Mouse (Mus musculus) midbrain, embryonic 12.5 days (tissue): Measurements from ENCODE around the gene Slc46a3. TPM values are rescaled to one million over a fixed set of nuclear protein-coding genes. Genes with fewer than 3 reads are reported as not detected.
"Not testable (repeated sequence)": the region's sequence is repeated elsewhere in the genome, so short reads cannot be mapped to it uniquely, and the experiment has no call there.

Source experiments
- ATAC-seq: fragments of 200-750 bp; cut with Nextera tagmentation; 2 replicates; pipeline ENCODE4 v1.8.0; 2017; ENCODE audit warnings: low read depth, moderate TSS enrichment, moderate library complexity; ENCODE audit not compliant: low FRiP score
- H3K27ac ChIP-seq: fragments of 300-500 bp; sonication (generic); replicated peaks from 2 replicates; pipeline ENCODE4 v1.5.1; 2016; ENCODE audit warnings: mild to moderate bottlenecking
- H3K27me3 ChIP-seq: fragments of 300-500 bp; sonication (generic); 2 replicates; pipeline ENCODE4 v1.6.1; 2016; ENCODE audit warnings: mild to moderate bottlenecking
- H3K36me3 ChIP-seq: fragments of 300-500 bp; sonication (generic); 2 replicates; pipeline ENCODE4 v1.6.1; 2016
- H3K4me1 ChIP-seq: fragments of 300-500 bp; sonication (generic); 2 replicates; pipeline ENCODE4 v1.6.1; 2016
- H3K4me2 ChIP-seq: fragments of 300-500 bp; sonication (generic); replicated peaks from 2 replicates; pipeline ENCODE4 v1.6.1; 2016; ENCODE audit warnings: mild to moderate bottlenecking, moderate library complexity
- H3K4me3 ChIP-seq: fragments of 300-500 bp; sonication (generic); 2 replicates; pipeline ENCODE4 v1.5.1; 2016; ENCODE audit warnings: mild to moderate bottlenecking
- H3K9ac ChIP-seq: fragments of 300-500 bp; sonication (generic); replicated peaks from 2 replicates; pipeline ENCODE4 v1.6.1; 2016; ENCODE audit warnings: mild to moderate bottlenecking, moderate library complexity
- H3K9me3 ChIP-seq: fragments of 300-500 bp; sonication (generic); 2 replicates; pipeline ENCODE4 v1.6.1; 2016; ENCODE audit warnings: mild to moderate bottlenecking
- WGBS: fragments of 180-500 bp; shearing (Covaris S2); methylation state at CpG from one replicate; pipeline ENCODE4 v1.1.7; 2016; 5-methylcytosine and 5-hydroxymethylcytosine counted together
- polyA plus RNA-seq: library from polyadenylated mRNA; unstranded; fragments of >200 nt; fragmentation: Nextera tagmentation; extraction: Ambion mirVana; gene quantifications from 2 replicates; pipeline ENCODE4 v1.2.1, GENCODE M21; 2016

Slc46a3 gene
- polyA plus RNA-seq, 1 experiment from 2014 or later = 6.4 TPM

DNA sequence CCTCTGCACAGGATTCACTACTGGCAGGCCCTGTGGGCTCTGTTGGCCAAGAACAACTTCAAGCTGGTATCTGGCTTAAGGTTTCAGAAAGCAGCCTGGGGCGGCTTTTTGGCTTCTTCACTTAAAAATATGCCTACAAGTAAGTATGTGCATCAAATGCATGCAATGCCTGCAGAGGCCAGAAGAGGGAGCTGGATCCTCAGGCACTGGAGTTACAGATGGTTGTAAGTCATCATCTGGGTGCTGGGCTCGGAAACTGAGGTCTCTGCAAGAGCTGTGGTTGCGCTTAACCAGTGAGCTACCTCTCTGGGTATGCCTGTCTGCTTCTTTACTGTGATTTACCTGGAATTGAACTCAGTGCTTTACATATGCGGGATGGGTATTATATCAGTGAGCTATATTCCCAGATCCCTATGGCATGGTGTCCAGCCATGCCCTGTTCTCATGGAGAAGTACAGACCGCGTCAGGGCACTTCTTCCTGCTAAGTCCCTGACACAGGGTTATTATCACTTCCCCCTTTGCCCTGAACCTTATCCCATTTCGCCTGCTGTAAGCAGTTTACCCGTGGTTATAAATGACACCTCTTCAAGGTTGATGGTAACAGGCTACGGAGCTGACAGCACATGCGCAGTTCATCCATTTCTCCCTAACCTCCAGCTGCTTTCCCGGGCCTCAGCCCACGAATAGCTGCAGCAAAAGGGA is 16.3 kb upstream of the Slc46a3 start:
- no peak overlapping the region for H3K9ac ChIP-seq
- no peak for ATAC-seq
- no peak overlapping the region for H3K4me2 ChIP-seq
- no peaks in the 10 kb centered on the region for H3K9me3 ChIP-seq
- no peak overlapping the region for H3K27ac ChIP-seq
- no peaks in the 10 kb centered on the region for H3K36me3 ChIP-seq
- no peaks in the 10 kb centered on the region for H3K27me3 ChIP-seq
- no peaks in the 10 kb centered on the region for H3K4me1 ChIP-seq
- H3K4me3 ChIP-seq = no peak overlapping the region
- 84% methylated on average over 12 of the region's 12 CpGs for WGBS

- H3K36me3 ChIP-seq = no peaks in the 10 kb centered on the region
- no peaks in the 10 kb centered on the region for H3K9me3 ChIP-seq
- no peaks in the 10 kb centered on the region for H3K4me1 ChIP-seq
- no peak overlapping the region for H3K4me3 ChIP-seq
- H3K27me3 ChIP-seq = no peaks in the 10 kb centered on the region
- H3K27ac ChIP-seq = no peak overlapping the region
- 88% methylated on average over 8 of the region's 8 CpGs for WGBS
- H3K9ac ChIP-seq = no peak overlapping the region
- H3K4me2 ChIP-seq = no peak overlapping the region
- no peak for ATAC-seq
Observed at GRCm38 (mm10) chr5:147907851-147908250, 13.2 kb upstream of the Slc46a3 start.

DNA sequence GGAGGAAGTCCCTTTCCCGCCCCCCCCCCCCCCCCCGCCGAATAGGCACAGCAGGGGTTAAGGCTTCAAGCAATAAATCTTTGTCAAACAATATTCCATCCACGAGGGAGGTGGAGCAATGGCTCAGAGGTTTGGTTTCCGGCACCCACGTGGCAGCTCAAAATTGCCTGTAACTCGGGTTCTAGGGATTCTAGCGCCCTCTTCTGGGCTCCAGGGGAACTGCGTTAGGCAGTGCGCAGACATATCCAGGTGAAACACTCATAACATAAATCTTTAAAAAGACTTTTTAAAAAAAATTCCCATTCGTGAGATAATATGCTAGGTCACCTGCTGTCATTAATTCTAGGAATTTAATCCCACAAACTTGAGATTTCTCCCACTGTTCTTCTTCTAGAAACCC is 12.5 kb upstream of the Slc46a3 start:
- ATAC-seq = no peak
- H3K36me3 ChIP-seq = no peaks in the 10 kb centered on the region

GRCm38 (mm10) chr5:147903166-147903565 is 8.6 kb upstream of the Slc46a3 start:
- Histone ChIP-seq H3K4me3 (no peak overlapping the region), H3K4me1 (no peaks in the 10 kb centered on the region), H3K27ac (no peak overlapping the region), H3K36me3 (no peaks in the 10 kb centered on the region), H3K27me3 (no peaks in the 10 kb centered on the region), H3K9me3 (no peaks in the 10 kb centered on the region), H3K4me2 (no peak overlapping the region), H3K9ac (no peak overlapping the region)
- 85% methylated on average over 9 of the region's 9 CpGs for WGBS
- no peak for ATAC-seq

More for the DNA sequence above, 12.5 kb upstream of the Slc46a3 start:
- Histone ChIP-seq H3K27me3 (no peaks in the 10 kb centered on the region), H3K9me3 (no peaks in the 10 kb centered on the region), H3K27ac (no peak overlapping the region), H3K4me2 (no peak overlapping the region), H3K4me3 (no peak overlapping the region), H3K4me1 (no peaks in the 10 kb centered on the region), H3K9ac (no peak overlapping the region)
- 63% methylated on average over 9 of the region's 11 CpGs for WGBS

DNA sequence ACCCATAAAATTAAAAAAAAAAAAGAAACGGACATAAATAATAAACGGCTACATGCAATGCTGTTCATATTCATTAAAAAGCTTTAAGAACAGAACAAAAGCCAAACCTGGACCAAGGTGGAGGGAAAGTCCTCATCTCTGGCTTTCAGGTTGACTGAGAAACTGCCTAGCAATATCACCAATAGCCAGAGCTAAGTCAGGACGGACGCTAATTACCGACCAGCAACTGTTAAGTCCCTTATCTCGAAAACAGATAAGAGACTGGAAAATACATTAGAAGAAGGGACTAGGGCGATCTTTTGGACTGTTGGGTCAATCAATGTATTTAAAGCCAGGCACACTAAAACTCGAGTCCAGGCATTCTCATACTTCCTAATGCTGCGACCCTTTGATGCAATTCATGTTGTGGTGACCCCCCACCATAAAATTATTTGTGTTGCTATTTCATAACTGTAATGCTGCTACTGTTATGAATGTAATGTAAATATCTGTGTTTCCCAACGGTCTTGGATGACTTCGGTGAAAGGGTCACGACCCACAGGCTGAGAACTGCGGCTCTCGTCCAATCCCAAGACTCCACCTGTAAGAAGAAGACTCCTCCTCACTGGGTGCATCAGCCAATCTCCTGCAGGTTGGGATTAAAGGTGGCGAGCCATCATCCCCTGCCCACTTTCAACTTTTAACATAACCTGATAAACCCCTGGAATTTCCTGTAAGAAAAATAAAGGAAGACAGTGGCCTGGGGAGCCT is 7.6 kb upstream of the Slc46a3 start:
- Histone ChIP-seq H3K9me3 (no peaks in the 10 kb centered on the region), H3K27me3 (0 out of 2 replicates have a peak, but pooled peaks cover 5% of the 10 kb centered on the region), H3K9ac (no peak overlapping the region), H3K27ac (no peak overlapping the region), H3K36me3 (no peaks in the 10 kb centered on the region), H3K4me2 (no peak overlapping the region), H3K4me3 (no peak overlapping the region), H3K4me1 (no peaks in the 10 kb centered on the region)
- 91% methylated on average over 15 of the region's 15 CpGs for WGBS
- ATAC-seq = no peak

GRCm38 (mm10) chr5:147898968-147899549 is 4.4 kb upstream of the Slc46a3 start:
- WGBS = 67% methylated on average over 4 of the region's 4 CpGs
- Histone ChIP-seq H3K4me3 (no peak overlapping the region), H3K9me3 (no peaks in the 10 kb centered on the region), H3K4me1 (peaks cover 7% of the 10 kb centered on the region; the same call in 1 of the 2 replicates), H3K9ac (no peak overlapping the region), H3K4me2 (no peak overlapping the region), H3K27me3 (peaks cover 12% of the 10 kb centered on the region), H3K27ac (no peak overlapping the region), H3K36me3 (no peaks in the 10 kb centered on the region)
- ATAC-seq = no peak

GRCm38 (mm10) chr5:147898254-147898653 is 3.6 kb upstream of the Slc46a3 start:
- 79% methylated on average over 2 of the region's 2 CpGs for WGBS
- H3K9me3 ChIP-seq = no peaks in the 10 kb centered on the region
- no peak overlapping the region for H3K4me3 ChIP-seq
- H3K4me1 ChIP-seq = peaks cover 15% of the 10 kb centered on the region
- no peak overlapping the region for H3K9ac ChIP-seq
- H3K4me2 ChIP-seq = no peak overlapping the region
- H3K27me3 ChIP-seq = peaks cover 14% of the 10 kb centered on the region
- no peak overlapping the region for H3K27ac ChIP-seq
- no peak for ATAC-seq
- H3K36me3 ChIP-seq = no peaks in the 10 kb centered on the region

DNA sequence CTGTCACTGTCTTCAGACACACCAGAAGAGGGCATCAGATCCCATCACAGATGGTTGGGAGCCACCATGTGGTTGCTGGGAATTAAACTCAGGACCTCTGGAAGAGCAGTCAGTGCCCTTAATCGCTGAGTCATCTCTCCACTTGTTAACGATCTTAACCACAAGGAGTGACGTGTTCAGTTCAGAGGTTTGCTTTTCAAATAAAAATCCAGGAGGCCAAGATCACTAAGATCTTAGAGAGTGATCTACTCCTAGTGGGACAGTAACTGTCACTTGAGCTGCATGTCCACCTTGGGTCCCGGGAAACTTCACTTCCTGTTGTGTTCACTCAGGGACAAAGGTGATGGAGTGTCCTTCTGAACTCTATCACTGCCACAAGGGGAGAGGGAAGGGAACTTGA is 1.9 kb upstream of the Slc46a3 start:
- H3K4me3 ChIP-seq, H3K4me2 ChIP-seq, ATAC-seq, H3K9ac ChIP-seq, H3K9me3 ChIP-seq, H3K36me3 ChIP-seq, H3K27ac ChIP-seq: not testable (repeated sequence)
- Histone ChIP-seq H3K4me1 (peaks cover 18% of the 10 kb centered on the region), H3K27me3 (peaks cover 23% of the 10 kb centered on the region)
- 80% methylated on average over 4 of the region's 4 CpGs for WGBS

GRCm38 (mm10) chr5:147895436-147896198 is 1.0 kb upstream of the Slc46a3 start:
- WGBS = 29% methylated on average over 16 of the region's 16 CpGs
- no peak for ATAC-seq
- peaks cover 18% of the 10 kb centered on the region for H3K4me1 ChIP-seq
- H3K9ac ChIP-seq = no peak overlapping the region
- H3K4me2 ChIP-seq = peak overlapping the region; percentile 88
- no peaks in the 10 kb centered on the region for H3K9me3 ChIP-seq
- H3K27me3 ChIP-seq = peaks cover 23% of the 10 kb centered on the region
- peak overlapping the region; percentile 69 for H3K4me3 ChIP-seq
- no peak overlapping the region for H3K27ac ChIP-seq
- no peaks in the 10 kb centered on the region for H3K36me3 ChIP-seq

DNA sequence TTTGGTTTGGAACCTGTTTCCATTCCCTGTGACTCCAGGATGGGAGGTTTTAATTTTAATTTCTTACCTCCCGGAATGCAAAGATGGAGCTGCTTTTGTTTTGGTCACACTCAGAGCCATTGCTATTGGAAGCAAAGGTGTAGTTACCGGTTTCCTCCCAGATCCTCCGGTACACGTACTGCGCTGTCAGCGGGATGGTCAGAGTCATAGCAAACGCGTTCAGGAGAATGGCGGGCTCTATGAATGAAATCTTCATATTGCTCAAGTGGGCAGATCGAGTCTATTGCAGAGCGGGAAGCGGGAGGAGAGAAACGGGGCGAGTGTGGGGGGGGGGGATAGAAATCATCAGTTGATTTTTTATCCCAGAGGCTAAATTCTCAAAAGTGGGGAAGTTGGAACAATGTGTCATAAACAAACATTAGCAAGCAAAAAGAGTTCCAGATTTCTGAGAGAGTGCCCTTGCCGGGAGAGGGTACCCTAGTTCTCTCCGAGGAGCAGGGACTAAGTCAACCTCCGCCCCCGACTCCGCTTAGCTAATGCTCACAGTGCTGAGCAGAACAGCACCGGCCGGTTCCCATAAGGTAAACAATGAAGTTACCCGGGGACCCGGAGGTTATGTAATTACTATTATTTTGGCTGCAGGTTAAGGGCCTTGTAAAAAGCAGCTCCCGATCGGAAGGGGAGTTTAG is 705 bp downstream of the Slc46a3 start:
- peaks cover 23% of the 10 kb centered on the region for H3K27me3 ChIP-seq
- peak overlapping the region; percentile 63 for H3K9ac ChIP-seq
- H3K36me3 ChIP-seq = no peaks in the 10 kb centered on the region
- 3% methylated on average over 25 of the region's 25 CpGs for WGBS
- peak overlapping the region; percentile 69 for H3K4me3 ChIP-seq
- H3K4me2 ChIP-seq = peak overlapping the region; percentile 88
- peak; percentile 21; the same call in 1 of the 2 replicates for ATAC-seq
- H3K9me3 ChIP-seq = no peaks in the 10 kb centered on the region
- peaks cover 18% of the 10 kb centered on the region for H3K4me1 ChIP-seq
- no peak overlapping the region for H3K27ac ChIP-seq

- Histone ChIP-seq H3K36me3 (no peaks in the 10 kb centered on the region), H3K9me3 (no peaks in the 10 kb centered on the region), H3K9ac (no peak overlapping the region), H3K27me3 (peaks cover 23% of the 10 kb centered on the region), H3K4me2 (peak overlapping the region; percentile 88; the same call in 1 of the 2 replicates), H3K4me1 (peaks cover 18% of the 10 kb centered on the region), H3K27ac (no peak overlapping the region), H3K4me3 (no peak overlapping the region)
- 8% methylated on average over 9 of the region's 9 CpGs for WGBS
- ATAC-seq = no peak
Observed at GRCm38 (mm10) chr5:147893143-147893542, 1.5 kb downstream of the Slc46a3 start.
